Mouse (Mus musculus) erythroblast, adult 5-6 weeks (primary cell): ENCODE results near the gene Trap1a. TPM values are rescaled to one million over a fixed set of nuclear protein-coding genes. Genes with fewer than 3 reads are reported as not detected.
"Not testable (repeated sequence)": the region's sequence is repeated elsewhere in the genome, so short reads cannot be mapped to it uniquely, and the experiment has no call there.

Experiments used
- ATAC-seq: replicated peaks from 2 replicates; pipeline ENCODE4 v1.8.0; 2016; ENCODE audit warnings: moderate number of reproducible peaks, mild to moderate bottlenecking, moderate TSS enrichment, inconsistent platforms; ENCODE audit not compliant: poor library complexity, low FRiP score, severe bottlenecking
- total RNA-seq, 2 experiments: library from RNA; stranded (forward) in 1 of 2; stranded (reverse) in 1 of 2; fragments of 150-400 nt in 1 of 2; fragments of 200-764, 138-1000 nt in 1 of 2; gene quantifications; 2 replicates each; pipeline versions ENCODE4 v1.2.3 to v1.2.4; 2015 to 2017; ENCODE audit warnings: low replicate concordance in 2 of 2

Trap1a gene
- total RNA-seq (2015; ENCODE audit: low replicate concordance) (not detected in 2 replicates), total RNA-seq (2017; ENCODE audit: low replicate concordance) (not detected in 2 replicates)

DNA sequence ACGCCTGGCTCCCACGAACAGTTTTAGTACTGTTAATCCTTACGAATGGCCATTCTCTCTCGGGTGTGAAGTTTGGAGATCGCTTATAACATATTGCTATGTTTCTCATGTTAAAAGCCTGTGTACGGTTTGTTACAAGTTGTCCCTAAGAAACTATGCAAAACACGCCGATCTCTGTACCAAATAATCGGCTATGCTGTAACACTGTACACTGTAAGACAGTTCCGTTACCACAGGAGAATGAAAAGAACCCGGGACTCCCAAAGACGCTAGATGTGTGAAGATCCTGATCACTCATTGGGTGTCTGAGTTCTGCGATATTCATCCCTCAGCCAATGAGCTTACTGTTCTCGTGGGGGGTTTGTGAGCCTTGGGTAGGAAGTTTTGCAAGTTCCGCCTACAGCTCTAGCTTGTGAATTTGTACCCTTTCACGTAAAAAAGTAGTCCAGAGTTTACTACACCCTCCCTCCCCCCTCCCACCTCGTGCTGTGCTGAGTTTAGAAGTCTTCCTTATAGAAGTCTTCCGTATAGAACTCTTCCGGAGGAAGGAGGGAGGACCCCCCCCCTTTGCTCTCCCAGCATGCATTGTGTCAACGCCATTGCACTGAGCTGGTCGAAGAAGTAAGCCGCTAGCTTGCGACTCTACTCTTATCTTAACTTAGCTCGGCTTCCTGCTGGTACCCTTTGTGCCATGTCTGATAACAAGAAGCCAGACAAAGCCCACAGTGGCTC, at the start of gene Trap1a:
Gene Trap1a, plus strand, starts transcription at position 421 of the 732 bp plus-strand sequence.
- ATAC-seq: no peak

DNA sequence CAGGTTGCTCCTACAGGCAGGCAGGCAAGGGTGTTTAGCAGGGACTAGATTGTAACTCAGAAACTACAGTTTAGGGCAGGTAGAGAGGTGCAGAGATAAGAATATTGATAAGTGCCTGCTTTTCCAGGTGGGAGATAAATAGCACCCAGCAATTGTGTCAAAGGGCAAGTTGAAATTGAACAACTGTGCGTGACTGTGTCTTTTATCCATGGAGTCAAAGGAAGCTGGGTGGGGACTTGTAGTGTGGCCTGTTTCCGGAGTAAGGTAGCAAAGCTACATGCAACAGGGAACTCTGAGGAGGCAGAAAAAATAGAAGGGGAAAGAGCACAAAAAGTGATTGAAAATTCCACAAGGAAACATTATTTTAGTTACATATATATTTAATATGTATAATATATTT, 40.4 kb upstream of the Trap1a start:
- ATAC-seq: no peak

DNA sequence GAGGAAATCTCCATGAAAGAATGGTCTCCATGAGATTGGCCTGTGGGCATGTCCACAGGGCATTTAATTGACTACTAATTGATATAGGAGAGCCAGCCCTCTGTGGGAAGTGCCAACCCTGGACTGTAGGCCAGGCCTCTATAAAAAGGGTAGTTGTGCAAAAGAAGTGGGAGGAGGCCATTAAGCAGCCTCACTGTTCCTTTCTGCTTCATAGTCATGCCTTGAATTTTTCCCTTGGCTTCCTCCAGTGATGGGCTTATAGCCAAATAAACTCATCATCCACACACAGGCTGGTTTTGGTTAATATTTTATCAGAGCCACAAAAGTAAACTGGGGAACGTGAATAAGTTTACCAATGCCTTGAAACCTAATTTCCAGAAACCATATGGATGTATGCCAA, 38.2 kb upstream of the Trap1a start:
- no peak for ATAC-seq

DNA sequence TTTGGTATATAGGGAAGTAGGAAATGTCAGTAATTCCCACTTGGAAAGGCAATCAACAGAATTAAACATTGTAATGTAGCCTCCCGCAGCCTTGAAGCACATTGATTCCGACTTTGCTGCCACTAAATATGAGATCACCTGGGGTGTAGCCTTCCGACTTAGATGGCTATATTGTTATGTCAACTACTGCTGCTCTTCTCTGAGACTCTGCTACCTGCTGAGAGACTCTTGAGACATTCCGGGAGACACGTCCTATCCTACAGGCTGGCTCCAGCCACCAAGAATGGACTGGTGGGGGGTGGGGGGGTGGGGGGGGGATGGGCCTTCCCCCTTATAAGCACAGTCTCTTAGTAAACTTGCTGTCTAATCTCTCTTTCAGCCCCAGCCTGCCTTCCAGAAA, 16.1 kb upstream of the Trap1a start:
- ATAC-seq: not testable (repeated sequence)

DNA sequence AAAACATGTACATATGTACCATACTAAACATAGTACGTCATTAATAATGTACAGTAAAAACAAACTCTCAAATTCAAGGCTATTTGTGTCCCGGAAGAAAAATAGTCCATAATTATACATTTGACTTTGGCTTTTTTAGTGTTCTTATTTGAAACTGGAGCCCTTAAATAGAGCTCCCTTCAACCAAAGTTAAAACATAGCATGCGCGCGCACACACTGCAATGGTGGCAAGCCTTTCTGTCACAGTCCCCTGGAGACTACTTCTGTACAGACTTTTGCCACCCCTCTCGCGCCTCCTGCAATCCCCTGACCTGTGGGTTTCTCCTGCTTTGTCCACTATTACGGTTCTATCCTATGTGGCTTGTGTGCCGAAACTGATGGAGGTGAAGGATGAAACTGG, 900 bp upstream of the Trap1a start:
- no peak for ATAC-seq

DNA sequence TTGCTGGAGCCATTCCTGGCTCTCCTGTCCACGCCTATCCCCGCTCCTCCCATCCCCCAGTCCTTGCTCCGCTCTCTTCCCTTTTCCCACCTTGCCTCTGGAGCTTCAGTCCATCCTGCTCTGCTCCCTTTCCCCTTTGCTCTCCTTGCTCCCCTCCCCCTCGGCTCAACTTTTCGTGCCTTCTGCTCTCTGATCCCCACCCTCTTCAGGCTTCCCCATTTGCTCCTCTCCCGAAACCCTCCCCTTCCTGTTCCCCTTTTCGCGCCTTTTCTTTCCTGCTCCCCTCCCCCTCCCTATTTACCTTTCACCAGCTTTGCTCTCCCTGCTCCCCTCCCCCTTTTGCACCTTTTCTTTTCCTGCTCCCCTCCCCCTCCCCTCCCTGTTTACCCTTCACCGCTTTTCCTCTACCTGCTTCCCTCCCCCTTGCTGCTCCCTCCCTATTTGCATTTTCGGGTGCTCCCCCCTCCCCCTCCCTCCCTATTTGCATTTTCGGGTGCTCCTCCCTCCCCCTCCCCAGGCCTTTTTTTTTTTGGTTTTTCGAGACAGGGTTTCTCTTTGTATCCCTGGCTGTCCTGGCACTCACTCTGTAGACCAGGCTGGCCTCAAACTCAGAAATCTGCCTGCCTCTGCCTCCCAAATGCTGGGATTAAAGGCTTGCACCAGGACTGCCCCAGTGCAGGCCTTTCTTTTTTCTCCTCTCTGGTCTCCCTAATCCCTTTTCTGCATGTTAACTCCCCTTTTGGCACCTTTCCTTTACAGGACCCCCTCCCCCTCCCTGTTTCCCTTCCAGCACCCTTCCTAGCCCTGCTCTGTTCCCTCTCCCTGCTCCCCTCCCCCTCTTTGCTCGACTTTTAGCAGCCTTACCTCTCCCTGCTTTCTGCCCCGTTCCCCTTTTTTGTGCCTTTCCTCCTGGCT, 1.3 kb downstream of the Trap1a start:
- ATAC-seq: no peak

DNA sequence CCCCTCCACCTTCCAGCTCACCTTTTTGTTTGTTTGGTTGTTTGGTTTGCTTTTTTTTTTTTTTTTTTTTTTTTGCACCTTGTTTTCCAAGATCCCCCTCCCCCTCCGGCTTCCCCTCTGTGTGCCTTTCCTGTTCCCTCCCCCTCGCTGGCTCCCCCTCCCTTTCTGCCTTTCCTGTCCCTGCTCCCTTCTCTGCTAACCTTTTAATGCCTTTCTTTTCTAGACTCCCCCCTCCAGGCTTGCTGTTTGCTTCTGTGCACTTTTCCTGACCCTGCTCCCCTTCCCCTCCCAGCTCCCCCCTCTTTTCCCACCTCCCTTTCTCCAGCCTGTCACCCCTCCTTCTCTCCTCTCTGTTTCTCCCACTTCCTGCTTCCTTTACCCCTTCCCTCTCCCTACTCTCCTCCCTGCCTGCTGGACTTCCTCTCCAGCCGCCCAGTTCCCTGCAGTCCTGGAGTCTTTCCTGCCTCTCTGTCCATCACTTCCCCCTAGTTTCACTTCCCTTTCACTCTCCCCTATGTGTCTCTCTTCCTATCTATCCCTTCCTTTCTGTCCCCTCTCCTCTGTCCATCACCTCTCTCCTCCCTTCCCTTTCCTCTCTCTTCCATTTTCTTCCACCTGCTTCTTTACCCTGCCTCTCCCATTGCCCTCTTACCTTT, 2.1 kb downstream of the Trap1a start:
- no peak for ATAC-seq

DNA sequence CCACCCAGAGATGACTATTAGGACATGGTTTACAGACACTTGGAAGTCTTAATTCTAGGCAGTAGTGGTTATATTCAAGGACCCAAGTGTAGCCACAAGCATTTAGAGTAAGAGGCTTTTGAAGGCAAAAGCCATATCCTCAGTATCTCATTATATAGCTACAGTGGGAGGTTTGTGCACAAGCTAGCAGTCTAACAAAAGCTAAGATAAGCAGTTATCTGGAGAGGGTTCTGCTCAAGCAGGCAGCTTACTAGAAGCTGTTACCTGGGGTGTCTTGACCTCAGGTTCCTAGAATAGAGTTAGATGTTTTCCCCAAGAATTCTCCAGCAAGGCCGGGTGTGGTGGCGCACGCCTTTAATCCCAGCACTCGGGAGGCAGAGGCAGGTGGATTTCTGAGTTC, 6.1 kb downstream of the Trap1a start:
- ATAC-seq: no peak

DNA sequence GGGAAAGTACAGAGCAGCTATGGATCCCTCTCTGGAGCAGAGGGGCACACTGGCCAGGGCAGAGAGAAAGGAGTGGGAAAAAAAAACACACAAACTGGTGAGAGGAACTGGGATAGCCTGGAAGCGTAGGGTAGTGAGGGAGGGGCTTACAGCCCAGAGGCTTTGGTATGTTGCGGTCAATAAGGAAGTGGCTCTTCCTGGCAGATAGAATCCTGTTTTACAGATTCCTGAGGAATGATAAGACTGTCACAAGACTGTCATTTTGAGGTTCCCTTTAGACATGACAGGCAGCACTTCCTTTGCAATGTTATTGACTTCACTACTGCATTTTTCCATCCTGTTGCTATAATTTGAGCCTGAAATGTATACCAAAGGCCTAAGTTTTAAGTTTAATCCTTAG, 7.7 kb downstream of the Trap1a start:
- ATAC-seq: no peak

DNA sequence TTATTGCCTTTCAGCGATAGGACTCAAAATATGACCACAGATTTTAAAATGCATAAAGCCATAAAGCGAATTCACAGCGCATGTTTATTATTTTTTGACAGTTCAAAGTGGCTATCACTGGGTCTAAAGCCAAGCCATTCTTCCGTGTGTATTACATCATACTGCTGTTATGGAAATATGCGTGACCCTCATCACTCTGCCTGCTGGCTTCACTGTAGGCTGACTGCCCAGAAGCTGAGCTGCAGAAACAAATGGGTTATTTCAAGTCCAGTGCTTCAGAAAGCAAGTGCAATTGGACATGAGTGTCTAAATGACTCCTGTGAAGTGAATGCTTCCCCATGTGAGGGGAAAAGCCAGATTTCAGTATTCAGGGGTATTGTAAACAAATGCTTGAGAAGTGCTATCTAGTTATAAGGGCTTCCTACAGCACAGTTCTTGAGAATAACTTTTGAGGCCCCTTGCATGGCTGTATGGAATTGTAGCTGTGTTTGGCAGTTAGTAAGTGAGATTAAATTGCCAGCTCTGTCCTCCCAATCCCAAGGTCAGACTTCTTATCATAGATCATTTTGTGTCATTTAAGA, 18.8 kb downstream of the Trap1a start:
- no peak for ATAC-seq

DNA sequence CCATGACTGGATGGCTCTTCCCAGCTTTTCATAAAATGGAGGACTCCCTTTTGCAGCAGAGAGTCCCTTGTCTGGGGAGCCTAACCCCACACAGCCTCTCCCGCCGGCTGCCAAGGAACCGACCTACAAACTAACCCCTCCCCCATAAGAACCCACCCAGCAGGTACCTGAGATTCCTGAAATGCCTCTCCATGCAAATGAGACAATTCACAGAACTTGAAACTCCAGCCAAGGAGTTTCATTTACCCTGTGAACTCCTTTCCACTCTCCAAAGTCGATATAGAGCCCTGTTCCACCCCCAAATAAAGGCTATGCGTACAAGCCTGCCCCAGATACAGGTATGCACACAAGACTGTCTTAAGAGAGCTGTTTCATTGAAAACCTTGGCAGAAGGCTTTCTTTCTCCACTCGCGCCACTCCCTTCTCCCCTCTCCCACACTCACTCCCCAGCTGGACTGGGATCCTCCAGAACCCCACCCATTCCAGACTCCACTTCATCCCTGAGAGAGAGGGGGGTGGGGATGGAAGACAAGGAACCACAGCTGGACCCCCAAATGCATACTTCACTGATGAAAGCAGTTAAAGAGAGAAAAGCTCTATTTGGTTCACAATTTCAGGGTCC, 24.3 kb downstream of the Trap1a start:
- ATAC-seq: no peak

DNA sequence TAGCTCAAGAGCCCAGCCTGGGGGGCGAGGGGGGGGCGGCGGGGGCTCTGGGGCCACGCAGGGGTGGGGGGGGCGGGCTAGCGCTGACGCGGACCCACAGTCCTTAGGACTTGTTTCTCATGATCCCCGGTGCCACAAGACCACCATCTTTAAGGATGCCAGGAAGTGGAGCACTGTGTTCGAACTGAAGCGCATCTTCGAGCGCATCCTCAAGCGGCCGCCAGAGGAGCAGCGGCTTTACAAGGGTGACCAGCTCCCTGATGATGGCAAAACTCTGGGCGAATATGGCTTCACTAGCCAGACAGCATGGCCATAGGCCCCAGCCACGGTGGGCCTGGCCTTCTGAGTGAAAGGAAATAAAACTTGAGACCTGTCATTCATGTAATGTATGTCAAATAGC, 24.9 kb downstream of the Trap1a start:
- no peak for ATAC-seq

DNA sequence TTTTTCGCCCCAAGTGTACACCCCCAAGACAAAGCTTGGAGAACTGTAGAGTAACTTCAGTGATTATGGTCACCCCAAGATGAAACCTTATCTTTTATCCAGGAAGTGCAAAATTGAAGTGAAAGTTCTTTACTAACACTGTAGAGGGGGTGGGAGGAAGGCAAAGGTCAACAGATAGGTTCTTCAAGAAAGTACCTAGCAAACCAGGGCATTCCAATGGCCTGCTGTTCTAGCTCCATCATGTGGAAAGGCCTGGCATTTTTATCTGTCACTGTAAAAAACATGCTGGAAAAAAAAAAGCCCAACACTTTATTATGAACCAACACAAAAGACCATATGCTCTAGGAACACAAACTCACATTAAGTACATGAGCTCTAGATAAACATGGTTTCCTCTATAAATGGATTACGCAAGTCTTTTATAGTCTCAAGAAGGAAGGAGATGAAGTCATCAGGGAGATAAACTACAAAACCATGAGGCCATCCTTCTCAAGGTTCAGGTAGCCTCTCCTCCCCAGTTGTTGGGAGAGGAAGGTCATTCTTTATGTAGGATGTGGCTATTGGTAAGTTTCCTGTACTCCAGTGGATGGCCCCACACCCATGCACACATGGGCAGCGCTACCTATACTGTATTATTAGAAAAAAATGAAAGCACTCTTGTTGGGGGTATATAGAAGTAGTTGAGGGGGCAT, 33.5 kb downstream of the Trap1a start:
- no peak for ATAC-seq

DNA sequence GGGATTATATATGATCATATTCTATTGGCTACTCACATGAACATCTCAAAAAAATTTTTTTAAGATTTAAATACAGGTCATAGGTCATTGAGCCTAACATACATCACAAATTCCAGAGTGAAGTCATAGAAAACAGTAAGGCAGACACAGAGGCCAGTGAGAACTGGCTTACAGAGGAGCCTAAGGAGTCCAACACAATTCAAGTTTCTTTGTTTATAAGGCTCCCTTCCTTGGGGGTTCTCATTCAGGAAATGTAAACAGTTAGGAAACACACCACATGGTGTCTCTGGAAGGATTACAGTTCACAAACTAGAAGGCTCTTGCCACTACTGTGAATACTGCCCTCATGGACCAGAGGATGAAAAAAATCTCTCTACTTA, 34.0 kb downstream of the Trap1a start:
- ATAC-seq: no peak

DNA sequence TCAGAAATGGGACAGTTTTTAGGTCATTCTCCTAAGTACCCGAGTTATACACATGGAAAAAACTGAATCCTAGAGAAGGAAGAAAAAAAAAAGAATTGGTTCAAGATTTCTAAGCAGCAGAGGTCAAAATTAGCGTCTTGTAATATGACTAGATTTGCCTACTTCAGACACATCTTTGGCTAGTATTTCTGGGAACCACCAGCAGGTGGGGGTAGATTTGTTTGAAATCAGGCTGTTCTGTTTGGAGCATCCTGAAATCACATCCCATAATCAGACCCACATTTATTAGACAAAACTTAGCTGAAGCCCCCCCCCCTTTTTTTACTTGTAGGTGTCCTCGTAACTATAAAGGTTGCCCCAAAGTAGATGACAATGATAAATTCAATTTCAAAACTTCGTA, 35.6 kb downstream of the Trap1a start:
- no peak for ATAC-seq

DNA sequence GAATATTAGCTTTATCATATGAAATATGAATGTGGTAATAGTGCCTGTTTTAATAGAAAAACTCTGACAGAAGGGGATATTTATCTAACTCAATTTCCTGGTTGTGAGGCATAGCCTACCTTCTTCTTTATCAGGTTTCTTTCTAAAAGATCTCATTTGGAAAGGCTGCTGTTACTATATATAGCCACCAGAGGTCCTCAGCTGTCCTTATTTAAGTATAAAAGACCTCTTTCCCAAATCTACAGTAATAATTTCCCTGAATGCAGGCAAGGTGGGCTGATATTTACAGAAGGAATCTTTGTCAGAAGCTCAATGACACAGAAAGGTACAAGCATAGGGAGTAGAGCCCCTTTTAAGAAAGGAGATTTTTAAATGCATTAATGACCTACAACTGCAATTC, 39.2 kb downstream of the Trap1a start:
- ATAC-seq: no peak
